Mouse (Mus musculus): ENCODE data around the gene Tnnc1. TPM values are rescaled to one million over a fixed set of nuclear protein-coding genes. Genes with fewer than 3 reads are reported as not detected.
A peak's percentile ranks its signal among the peaks of the same experiment; 100 is the strongest.

Gene Tnnc1
- total RNA-seq, 2 experiments from 2014 or later, result 197 to 292 TPM

- no peak for DNase-seq
Measured at GRCm38 (mm10) chr14:31183541-31183940, 24.6 kb upstream of the Tnnc1 start.

- no peak for DNase-seq
Measured at GRCm38 (mm10) chr14:31184195-31184594, 23.9 kb upstream of the Tnnc1 start.

GRCm38 (mm10) chr14:31186656-31187055 lies 21.5 kb upstream of the Tnnc1 start:
- no peak for DNase-seq

GRCm38 (mm10) chr14:31188771-31189181 lies 19.3 kb upstream of the Tnnc1 start:
- DNase-seq, result no peak

- DNase-seq, result no peak
Measured at GRCm38 (mm10) chr14:31189348-31189747, 18.8 kb upstream of the Tnnc1 start.

- DNase-seq, result no peak
Measured at GRCm38 (mm10) chr14:31191936-31192335, 16.2 kb upstream of the Tnnc1 start.

- DNase-seq, result no peak
Measured at GRCm38 (mm10) chr14:31193791-31194190, 14.3 kb upstream of the Tnnc1 start.

GRCm38 (mm10) chr14:31194441-31194840 lies 13.7 kb upstream of the Tnnc1 start:
- no peak for DNase-seq

- peak; percentile 69 for DNase-seq
Measured at GRCm38 (mm10) chr14:31194891-31195513, 13.1 kb upstream of the Tnnc1 start.

- DNase-seq, result no peak
Measured at GRCm38 (mm10) chr14:31195521-31195920, 12.6 kb upstream of the Tnnc1 start.

- DNase-seq, result no peak
Measured at GRCm38 (mm10) chr14:31195968-31196367, 12.1 kb upstream of the Tnnc1 start.

GRCm38 (mm10) chr14:31197547-31198516 lies 10.3 kb upstream of the Tnnc1 start:
- no peak for DNase-seq

- no peak for DNase-seq
Measured at GRCm38 (mm10) chr14:31199599-31199998, 8.5 kb upstream of the Tnnc1 start.

GRCm38 (mm10) chr14:31200038-31200437 lies 8.1 kb upstream of the Tnnc1 start:
- DNase-seq, result no peak

- DNase-seq, result no peak
Measured at GRCm38 (mm10) chr14:31204844-31205243, 3.3 kb upstream of the Tnnc1 start.

- DNase-seq, result no peak
Measured at GRCm38 (mm10) chr14:31205244-31205561, 2.9 kb upstream of the Tnnc1 start.

GRCm38 (mm10) chr14:31205562-31206467 lies 2.3 kb upstream of the Tnnc1 start:
- DNase-seq, result peak; percentile 71

GRCm38 (mm10) chr14:31206472-31206981 lies 1.6 kb upstream of the Tnnc1 start:
- peak; percentile 97 for DNase-seq

GRCm38 (mm10) chr14:31207070-31207830 lies 862 bp upstream of the Tnnc1 start:
- no peak for DNase-seq

- no peak for DNase-seq
Measured at GRCm38 (mm10) chr14:31209133-31209557, 1.0 kb downstream of the Tnnc1 start.

- DNase-seq, result no peak
Measured at GRCm38 (mm10) chr14:31211854-31212253, 3.7 kb downstream of the Tnnc1 start.

Measured in gastrocnemius, postnatal 10 days (tissue).